Mouse (Mus musculus): ENCODE measurements around the gene Pcnp. TPM values are rescaled to one million over a fixed set of nuclear protein-coding genes. Genes with fewer than 3 reads are reported as not detected.

Pcnp gene
- 143 and 169 TPM in 2 replicates for polyA plus RNA-seq (2015; fragmentation: Nextera tagmentation; extraction: Ambion mirVana)

DNA sequence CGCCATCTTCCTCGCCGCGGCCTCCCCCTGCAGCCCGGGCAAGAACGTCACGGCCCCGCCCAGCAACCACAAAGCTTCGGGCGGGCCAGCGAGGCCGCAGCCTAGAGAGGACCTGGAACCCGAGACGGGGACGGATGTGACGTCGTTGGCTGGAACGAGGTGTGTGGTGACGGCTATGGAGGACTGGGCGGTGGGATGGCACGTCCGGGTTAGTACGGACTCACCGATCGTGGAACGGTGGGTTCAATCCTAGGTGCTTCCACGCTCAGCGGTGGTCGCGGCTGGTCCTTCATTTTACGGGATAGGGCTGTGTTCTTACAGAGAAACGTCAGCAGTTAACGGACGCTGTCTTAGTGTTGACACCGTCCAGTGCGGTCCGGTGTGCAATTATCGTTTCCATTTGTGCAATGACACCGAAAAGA lies at the start of gene Pcnp:
Gene Pcnp, minus strand, starts transcription at position 79 of the 422 bp plus-strand sequence.

DNA sequence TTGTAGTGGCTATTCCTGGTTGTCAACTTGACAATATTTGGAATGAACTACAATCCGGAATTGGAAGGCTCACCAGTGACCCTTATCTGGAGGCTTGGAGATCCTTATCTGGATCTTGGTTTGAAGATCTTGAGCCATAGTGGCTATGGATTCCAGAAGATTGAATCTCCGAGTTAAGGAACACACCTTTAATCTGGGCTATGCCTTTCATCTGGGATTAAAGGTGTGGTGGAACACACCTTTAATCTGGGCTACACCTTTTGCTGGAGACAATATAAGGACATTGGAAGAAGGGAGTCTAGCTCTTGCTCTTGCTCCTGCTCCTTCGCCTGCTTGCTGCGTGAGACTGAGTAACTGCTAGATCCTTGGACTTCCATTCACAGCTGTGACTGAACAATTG lies 18.5 kb upstream of the Pcnp start, which contains the start of gene Senp7:
Gene Senp7, plus strand, starts transcription at position 301 of the 400 bp plus-strand sequence.

DNA sequence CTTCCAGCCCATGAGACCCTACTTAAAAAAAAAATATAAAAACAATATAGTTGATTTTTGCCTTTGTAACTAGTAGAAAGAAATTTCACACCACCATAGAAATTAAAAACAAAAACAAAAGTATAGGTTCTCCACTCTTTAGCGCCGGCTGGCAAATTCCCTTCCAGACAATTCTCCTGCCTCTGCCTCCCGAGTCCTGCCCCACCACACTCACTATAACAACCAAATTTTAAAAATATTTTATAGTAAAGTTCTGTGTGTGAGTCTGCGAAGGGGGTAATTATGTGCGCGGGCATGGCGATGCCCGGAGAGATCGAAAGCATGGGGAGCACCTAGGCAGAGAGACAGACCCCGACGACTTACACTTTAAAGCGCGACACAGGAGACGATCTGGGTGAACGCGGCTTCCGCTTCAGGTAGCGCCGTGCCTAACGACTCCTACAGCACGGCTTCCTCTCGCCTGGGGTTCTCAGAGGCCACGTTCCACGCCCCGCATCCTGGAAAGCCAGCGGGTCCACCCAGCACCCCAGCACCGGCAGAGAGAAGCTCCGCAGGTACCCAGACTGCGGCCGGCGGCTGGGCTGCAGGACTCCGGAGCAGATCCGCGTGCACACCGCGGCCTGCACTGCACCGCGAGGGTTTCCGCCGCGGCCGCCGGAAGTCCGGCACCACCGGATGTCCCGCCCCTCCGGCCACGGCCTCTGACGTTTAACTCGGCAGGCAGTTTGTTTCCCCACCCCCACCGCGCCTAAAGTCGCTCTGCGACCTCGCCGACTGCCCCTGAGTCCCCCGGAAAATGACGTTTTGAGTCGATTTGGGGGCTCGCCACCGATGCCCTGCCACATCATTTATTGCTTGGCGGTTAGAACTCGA lies 7.8 kb upstream of the Pcnp start, which contains the start of gene Trmt10c:
Gene Trmt10c, minus strand, starts transcription at position 682 of the 873 bp plus-strand sequence.

DNA sequence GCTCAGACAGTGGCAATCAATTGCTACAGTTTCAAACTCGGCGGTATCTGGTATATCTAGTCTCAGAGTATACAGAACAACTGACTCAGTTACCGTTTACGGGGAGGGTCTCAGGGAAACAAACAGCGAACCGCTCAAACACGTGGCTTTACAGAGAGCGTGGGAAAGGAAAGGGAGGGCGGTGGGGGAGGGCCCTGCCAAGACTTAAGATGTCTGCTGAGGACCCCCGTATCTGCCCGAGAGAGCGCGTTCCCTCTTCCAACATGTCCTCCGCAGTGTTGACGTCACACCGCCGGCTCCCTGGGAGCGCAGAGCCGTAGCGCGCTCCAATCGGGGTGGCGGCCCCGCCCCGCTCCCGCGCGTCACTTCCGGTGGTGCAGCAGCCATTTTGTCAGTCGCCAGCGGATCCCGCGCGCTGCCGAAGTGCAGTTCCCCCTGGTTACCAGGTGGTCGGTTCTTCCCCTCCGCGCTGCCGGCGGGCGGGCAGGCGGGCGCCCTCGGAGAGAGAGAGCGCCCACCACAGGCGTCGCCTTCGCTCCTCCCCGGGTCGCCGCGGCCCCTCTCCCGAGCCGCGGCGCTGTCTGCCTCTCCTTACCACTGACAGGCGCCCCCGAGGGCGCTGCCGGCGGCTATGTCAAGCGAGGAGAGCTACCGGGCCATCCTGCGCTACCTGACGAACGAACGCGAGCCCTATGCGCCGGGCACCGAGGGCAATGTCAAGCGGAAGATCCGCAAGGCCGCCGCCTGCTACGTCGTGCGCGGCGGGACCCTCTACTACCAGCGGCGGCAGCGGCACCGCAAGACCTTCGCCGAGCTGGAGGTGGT lies 55.9 kb downstream of the Pcnp start, which contains the start of gene Zbtb11:
Gene Zbtb11, plus strand, starts transcription at position 453 of the 825 bp plus-strand sequence.

DNA sequence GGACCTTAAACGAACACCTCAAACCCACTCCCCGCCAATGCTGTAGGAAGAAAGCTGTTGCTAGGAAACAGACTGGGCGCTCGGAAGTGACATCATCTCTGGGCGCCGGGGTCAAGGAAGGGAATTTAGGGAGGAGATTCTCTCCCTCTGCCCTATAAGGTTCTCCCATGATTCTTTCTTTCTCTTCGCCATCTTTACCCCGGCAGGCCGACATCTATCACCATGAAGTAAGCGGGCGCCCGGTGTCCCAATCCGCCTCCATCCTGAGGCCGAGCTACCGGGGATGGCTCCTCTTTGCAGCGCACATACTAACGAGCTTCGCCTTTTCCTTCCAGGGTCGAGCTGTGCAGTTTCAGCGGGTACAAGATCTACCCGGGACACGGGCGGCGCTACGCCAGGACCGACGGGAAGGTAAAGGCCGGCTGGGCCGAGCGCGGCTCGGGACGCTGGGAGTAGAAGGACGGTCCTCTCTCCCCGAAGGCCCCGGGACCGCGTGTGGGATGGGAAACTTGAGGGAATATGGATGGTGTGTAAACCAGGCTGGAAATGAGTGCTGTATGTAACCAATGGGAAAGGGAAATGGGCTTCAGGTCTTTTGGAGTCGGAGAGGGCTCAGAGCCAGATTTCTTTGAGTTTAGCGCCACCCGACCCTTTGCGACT lies 63.2 kb downstream of the Pcnp start, which contains the start of gene Rpl24:
Gene Rpl24, plus strand, starts transcription at position 64 of the 660 bp plus-strand sequence.

Small RNA genes lying within 50 kb of the gene (microRNA-seq; reads per million reads assigned to microRNA genes)
- not detected for gene Gm24047 (ENCODE audit: borderline replicate concordance, insufficient number of aligned reads)

Other genes starting within 250 kb of the Pcnp start
- gene Nfkbiz, start 190.8 kb downstream of the Pcnp start, polyA plus RNA-seq (2015; fragmentation: Nextera tagmentation; extraction: Ambion mirVana): 3.3 and 3.6 TPM in 2 replicates
- 0.68 and 0.88 TPM in 2 replicates for gene Nxpe3, start 134.5 kb downstream of the Pcnp start, polyA plus RNA-seq (2015; fragmentation: Nextera tagmentation; extraction: Ambion mirVana)
- gene Cep97, start 94.9 kb downstream of the Pcnp start, polyA plus RNA-seq (2015; fragmentation: Nextera tagmentation; extraction: Ambion mirVana): 10.1 and 12.7 TPM in 2 replicates
- gene Rpl24, start 63.5 kb downstream of the Pcnp start, polyA plus RNA-seq (2015; fragmentation: Nextera tagmentation; extraction: Ambion mirVana): 839 and 847 TPM in 2 replicates
- 7.7 and 11.3 TPM in 2 replicates for gene Zbtb11, start 55.9 kb downstream of the Pcnp start, polyA plus RNA-seq (2015; fragmentation: Nextera tagmentation; extraction: Ambion mirVana)
- gene Trmt10c, start 8.1 kb upstream of the Pcnp start, polyA plus RNA-seq (2015; fragmentation: Nextera tagmentation; extraction: Ambion mirVana): 33.1 and 36.3 TPM in 2 replicates
- 17.5 and 17.7 TPM in 2 replicates for gene Senp7, start 18.6 kb upstream of the Pcnp start, polyA plus RNA-seq (2015; fragmentation: Nextera tagmentation; extraction: Ambion mirVana)
- gene Impg2, start 174.6 kb upstream of the Pcnp start, polyA plus RNA-seq (2015; fragmentation: Nextera tagmentation; extraction: Ambion mirVana): not detected in 2 replicates

Data from adrenal gland, postnatal 0 days (tissue).